Mouse (Mus musculus) ES-E14 (cell line): ENCODE measurements around the gene Cacna1f.

Experiments used
- CHD2 ChIP-seq: IDR thresholded peaks from 2 replicates; pipeline ENCODE4 v1.6.1; 2014; ENCODE audit warnings: mild to moderate bottlenecking, low read depth, low read length, inconsistent platforms
- MAFK ChIP-seq: IDR thresholded peaks from 2 replicates; pipeline ENCODE4 v1.6.1; 2014; ENCODE audit warnings: mild to moderate bottlenecking, low read depth, low read length, inconsistent platforms; ENCODE audit not compliant: insufficient read depth
- ZC3H11A ChIP-seq: IDR thresholded peaks from 2 replicates; pipeline ENCODE4 v1.6.1; 2012; ENCODE audit warnings: low read depth, mild to moderate bottlenecking, inconsistent platforms, low read length, borderline replicate concordance

DNA sequence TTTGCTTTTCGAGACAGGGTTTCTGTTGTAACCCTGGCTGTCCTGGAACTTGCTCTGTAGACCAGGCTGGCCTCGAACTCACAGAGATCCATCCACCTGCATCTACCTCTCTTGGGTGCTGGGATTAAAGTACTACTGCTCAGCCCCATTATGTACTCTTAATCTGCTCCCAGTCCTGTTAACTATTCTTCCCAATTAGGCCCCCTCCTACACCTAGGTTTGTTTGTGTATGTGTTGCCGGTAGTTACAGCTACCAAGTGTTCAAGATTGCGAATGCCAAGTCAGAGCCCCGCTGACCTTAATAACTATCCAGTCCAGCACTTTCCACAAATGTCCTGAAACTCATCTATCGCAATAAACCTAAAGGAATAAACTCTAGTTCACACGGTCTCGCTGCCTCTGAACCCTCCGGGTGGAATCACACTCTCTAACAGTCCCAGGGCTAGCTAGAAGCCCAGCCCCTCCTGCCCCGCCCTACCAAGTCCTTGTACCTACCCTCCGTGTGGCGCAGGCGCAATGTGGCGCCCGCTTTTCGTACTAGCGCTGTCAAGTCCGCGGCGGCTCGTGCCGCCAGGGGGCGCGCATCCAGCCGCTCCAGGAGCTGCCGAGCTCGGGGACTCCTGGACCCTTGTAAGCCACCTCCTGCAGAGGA lies 72.6 kb downstream of the Cacna1f start:
- TF ChIP-seq CHD2 (no peak), MAFK (no peak), ZC3H11A (no peak)
